Mouse (Mus musculus): ENCODE results near the gene Myl7. TPM values are rescaled to one million over a fixed set of nuclear protein-coding genes. Genes with fewer than 3 reads are reported as not detected.

Gene Myl7
- polyA plus RNA-seq, 1 experiment, result 1.4 TPM

- TF ChIP-seq POLR2A (IDR thresholded peaks at IDR 0.05; ENCODE audit: insufficient read depth, low read length), result no peak
- no peak for TF ChIP-seq CTCF (IDR thresholded peaks at IDR 0.05; ENCODE audit: low read depth, low read length)
- no peak for TF ChIP-seq EP300 (IDR thresholded peaks at IDR 0.05; ENCODE audit: insufficient read depth, low read depth, low read length)
- H3K4me1 ChIP-seq (ENCODE audit: control insufficient read depth, insufficient read depth, low read length), result no peaks in the 10 kb centered on the region
- H3K9ac ChIP-seq (ENCODE audit: low read depth, poor library complexity, severe bottlenecking), result no peak overlapping the region
- H3K27me3 ChIP-seq (ENCODE audit: control insufficient read depth, insufficient read depth, low read length, poor library complexity, severe bottlenecking), result no peaks in the 10 kb centered on the region
- no peaks in the 10 kb centered on the region for H3K36me3 ChIP-seq (ENCODE audit: control insufficient read depth, insufficient read depth, low read length, poor library complexity, severe bottlenecking)
- no peak overlapping the region for H3K4me3 ChIP-seq (ENCODE audit: low read depth, low read length)
- H3K9me3 ChIP-seq (replicated peaks; ENCODE audit: control insufficient read depth, insufficient read depth, low read length, poor library complexity, severe bottlenecking), result no peaks in the 10 kb centered on the region
- H3K27ac ChIP-seq (ENCODE audit: insufficient read depth, low read length), result no peak overlapping the region
Measured at GRCm38 (mm10) chr11:5908642-5909041, 10.1 kb upstream of the Myl7 start.

GRCm38 (mm10) chr11:5907096-5907495, 8.5 kb upstream of the Myl7 start:
- H3K27me3 ChIP-seq (ENCODE audit: control insufficient read depth, insufficient read depth, low read length, poor library complexity, severe bottlenecking), result no peaks in the 10 kb centered on the region
- H3K4me1 ChIP-seq (ENCODE audit: control insufficient read depth, insufficient read depth, low read length), result no peaks in the 10 kb centered on the region
- no peak overlapping the region for H3K9ac ChIP-seq (ENCODE audit: low read depth, poor library complexity, severe bottlenecking)
- no peaks in the 10 kb centered on the region for H3K36me3 ChIP-seq (ENCODE audit: control insufficient read depth, insufficient read depth, low read length, poor library complexity, severe bottlenecking)
- no peak overlapping the region for H3K4me3 ChIP-seq (ENCODE audit: low read depth, low read length)
- no peaks in the 10 kb centered on the region for H3K9me3 ChIP-seq (replicated peaks; ENCODE audit: control insufficient read depth, insufficient read depth, low read length, poor library complexity, severe bottlenecking)
- TF ChIP-seq POLR2A (IDR thresholded peaks at IDR 0.05; ENCODE audit: insufficient read depth, low read length), result no peak
- TF ChIP-seq CTCF (IDR thresholded peaks at IDR 0.05; ENCODE audit: low read depth, low read length), result no peak
- no peak for TF ChIP-seq EP300 (IDR thresholded peaks at IDR 0.05; ENCODE audit: insufficient read depth, low read depth, low read length)
- no peak overlapping the region for H3K27ac ChIP-seq (ENCODE audit: insufficient read depth, low read length)

- H3K27me3 ChIP-seq (ENCODE audit: control insufficient read depth, insufficient read depth, low read length, poor library complexity, severe bottlenecking), result no peaks in the 10 kb centered on the region
- H3K4me1 ChIP-seq (ENCODE audit: control insufficient read depth, insufficient read depth, low read length), result no peaks in the 10 kb centered on the region
- TF ChIP-seq CTCF (IDR thresholded peaks at IDR 0.05; ENCODE audit: low read depth, low read length) (no peak), EP300 (IDR thresholded peaks at IDR 0.05; ENCODE audit: insufficient read depth, low read depth, low read length) (no peak), POLR2A (IDR thresholded peaks at IDR 0.05; ENCODE audit: insufficient read depth, low read length) (no peak)
- no peak overlapping the region for H3K27ac ChIP-seq (ENCODE audit: insufficient read depth, low read length)
- H3K36me3 ChIP-seq (ENCODE audit: control insufficient read depth, insufficient read depth, low read length, poor library complexity, severe bottlenecking), result no peaks in the 10 kb centered on the region
- H3K4me3 ChIP-seq (ENCODE audit: low read depth, low read length), result no peak overlapping the region
- no peak overlapping the region for H3K9ac ChIP-seq (ENCODE audit: low read depth, poor library complexity, severe bottlenecking)
- no peaks in the 10 kb centered on the region for H3K9me3 ChIP-seq (replicated peaks; ENCODE audit: control insufficient read depth, insufficient read depth, low read length, poor library complexity, severe bottlenecking)
Measured at GRCm38 (mm10) chr11:5905778-5906518, 7.4 kb upstream of the Myl7 start.

GRCm38 (mm10) chr11:5904871-5905270, 6.3 kb upstream of the Myl7 start:
- H3K36me3 ChIP-seq (ENCODE audit: control insufficient read depth, insufficient read depth, low read length, poor library complexity, severe bottlenecking), result no peaks in the 10 kb centered on the region
- H3K4me1 ChIP-seq (ENCODE audit: control insufficient read depth, insufficient read depth, low read length), result no peaks in the 10 kb centered on the region
- no peak for TF ChIP-seq EP300 (IDR thresholded peaks at IDR 0.05; ENCODE audit: insufficient read depth, low read depth, low read length)
- TF ChIP-seq CTCF (IDR thresholded peaks at IDR 0.05; ENCODE audit: low read depth, low read length), result no peak
- TF ChIP-seq POLR2A (IDR thresholded peaks at IDR 0.05; ENCODE audit: insufficient read depth, low read length), result no peak
- no peak overlapping the region for H3K4me3 ChIP-seq (ENCODE audit: low read depth, low read length)
- no peaks in the 10 kb centered on the region for H3K27me3 ChIP-seq (ENCODE audit: control insufficient read depth, insufficient read depth, low read length, poor library complexity, severe bottlenecking)
- H3K27ac ChIP-seq (ENCODE audit: insufficient read depth, low read length), result no peak overlapping the region
- no peaks in the 10 kb centered on the region for H3K9me3 ChIP-seq (replicated peaks; ENCODE audit: control insufficient read depth, insufficient read depth, low read length, poor library complexity, severe bottlenecking)
- H3K9ac ChIP-seq (ENCODE audit: low read depth, poor library complexity, severe bottlenecking), result no peak overlapping the region

- Histone ChIP-seq H3K36me3 (ENCODE audit: control insufficient read depth, insufficient read depth, low read length, poor library complexity, severe bottlenecking) (no peaks in the 10 kb centered on the region), H3K4me3 (ENCODE audit: low read depth, low read length) (no peak overlapping the region), H3K9me3 (replicated peaks; ENCODE audit: control insufficient read depth, insufficient read depth, low read length, poor library complexity, severe bottlenecking) (no peaks in the 10 kb centered on the region), H3K27me3 (ENCODE audit: control insufficient read depth, insufficient read depth, low read length, poor library complexity, severe bottlenecking) (no peaks in the 10 kb centered on the region), H3K9ac (ENCODE audit: low read depth, poor library complexity, severe bottlenecking) (no peak overlapping the region), H3K27ac (ENCODE audit: insufficient read depth, low read length) (no peak overlapping the region), H3K4me1 (ENCODE audit: control insufficient read depth, insufficient read depth, low read length) (no peaks in the 10 kb centered on the region)
- TF ChIP-seq EP300 (IDR thresholded peaks at IDR 0.05; ENCODE audit: insufficient read depth, low read depth, low read length) (no peak), POLR2A (IDR thresholded peaks at IDR 0.05; ENCODE audit: insufficient read depth, low read length) (no peak), CTCF (IDR thresholded peaks at IDR 0.05; ENCODE audit: low read depth, low read length) (no peak)
Measured at GRCm38 (mm10) chr11:5904357-5904756, 5.8 kb upstream of the Myl7 start.

GRCm38 (mm10) chr11:5903844-5904243, 5.3 kb upstream of the Myl7 start:
- H3K9ac ChIP-seq (ENCODE audit: low read depth, poor library complexity, severe bottlenecking), result no peak overlapping the region
- H3K4me3 ChIP-seq (ENCODE audit: low read depth, low read length), result no peak overlapping the region
- no peaks in the 10 kb centered on the region for H3K4me1 ChIP-seq (ENCODE audit: control insufficient read depth, insufficient read depth, low read length)
- TF ChIP-seq EP300 (IDR thresholded peaks at IDR 0.05; ENCODE audit: insufficient read depth, low read depth, low read length) (no peak), POLR2A (IDR thresholded peaks at IDR 0.05; ENCODE audit: insufficient read depth, low read length) (no peak), CTCF (IDR thresholded peaks at IDR 0.05; ENCODE audit: low read depth, low read length) (no peak)
- no peaks in the 10 kb centered on the region for H3K9me3 ChIP-seq (replicated peaks; ENCODE audit: control insufficient read depth, insufficient read depth, low read length, poor library complexity, severe bottlenecking)
- no peak overlapping the region for H3K27ac ChIP-seq (ENCODE audit: insufficient read depth, low read length)
- H3K27me3 ChIP-seq (ENCODE audit: control insufficient read depth, insufficient read depth, low read length, poor library complexity, severe bottlenecking), result no peaks in the 10 kb centered on the region
- H3K36me3 ChIP-seq (ENCODE audit: control insufficient read depth, insufficient read depth, low read length, poor library complexity, severe bottlenecking), result no peaks in the 10 kb centered on the region
